Mouse (Mus musculus) liver, embryonic 11.5 days (tissue): ENCODE data around the gene Gas6. TPM values are rescaled to one million over a fixed set of nuclear protein-coding genes. Genes with fewer than 3 reads are reported as not detected.

Experiments used
- ATAC-seq: fragments of 200-750 bp; cut with Nextera tagmentation; replicated peaks from 2 replicates; pipeline ENCODE4 v1.8.0; 2017; ENCODE audit warnings: moderate number of reproducible peaks, mild to moderate bottlenecking, moderate TSS enrichment, moderate library complexity; ENCODE audit not compliant: low FRiP score
- DNase-seq: peaks from one replicate; pipeline ENCODE4 v3.0.0-alpha.2; 2017; ENCODE audit warnings: low spot score
- H3K27ac ChIP-seq: fragments of 300-500 bp; sonication (generic); 2 replicates; pipeline ENCODE4 v1.5.1; 2014; ENCODE audit warnings: mild to moderate bottlenecking, low read depth, low read length, control low read depth
- H3K27me3 ChIP-seq: fragments of 300-500 bp; sonication (generic); replicated peaks from 2 replicates; pipeline ENCODE4 v1.6.1; 2014; ENCODE audit warnings: low read length, mixed read lengths; ENCODE audit not compliant: control insufficient read depth, insufficient read depth
- H3K36me3 ChIP-seq: fragments of 300-500 bp; sonication (generic); 2 replicates; pipeline ENCODE4 v1.6.1; 2014; ENCODE audit warnings: mild to moderate bottlenecking, low read length, moderate library complexity, mixed read lengths; ENCODE audit not compliant: control insufficient read depth, insufficient read depth
- H3K4me1 ChIP-seq: fragments of 300-500 bp; sonication (generic); replicated peaks from 2 replicates; pipeline ENCODE4 v1.6.1; 2014; ENCODE audit warnings: low read length, mixed read lengths; ENCODE audit not compliant: control insufficient read depth, insufficient read depth
- H3K4me2 ChIP-seq: fragments of 300-500 bp; sonication (generic); 2 replicates; pipeline ENCODE4 v1.6.1; 2014; ENCODE audit warnings: mild to moderate bottlenecking, control low read depth, moderate library complexity
- H3K4me3 ChIP-seq: fragments of 300-500 bp; sonication (generic); 2 replicates; pipeline ENCODE4 v1.5.1; 2014; ENCODE audit warnings: low read depth, low read length, control low read depth
- H3K9ac ChIP-seq: fragments of 300-500 bp; sonication (generic); 2 replicates; pipeline ENCODE4 v1.6.1; 2014; ENCODE audit warnings: low read depth, low read length, control low read depth
- H3K9me3 ChIP-seq: fragments of 300-500 bp; sonication (generic); 2 replicates; pipeline ENCODE4 v1.6.1; 2016; ENCODE audit warnings: low read length, inconsistent platforms, mixed read lengths; ENCODE audit not compliant: control insufficient read depth
- WGBS: fragments of 180-500 bp; shearing (Covaris S2); extraction: QIAGEN DNeasy Blood & Tissue Kit; methylation state at CpG from one replicate; pipeline ENCODE4 v1.1.7; 2014; 5-methylcytosine and 5-hydroxymethylcytosine counted together
- polyA plus RNA-seq: library from polyadenylated mRNA; unstranded; fragments of >200 nt; fragmentation: Nextera tagmentation; extraction: Ambion mirVana; gene quantifications from 2 replicates; pipeline ENCODE4 v1.2.1, GENCODE M21; 2014

The Gas6 gene
- polyA plus RNA-seq, 1 experiment from 2014 or later = 5.5 TPM

DNA sequence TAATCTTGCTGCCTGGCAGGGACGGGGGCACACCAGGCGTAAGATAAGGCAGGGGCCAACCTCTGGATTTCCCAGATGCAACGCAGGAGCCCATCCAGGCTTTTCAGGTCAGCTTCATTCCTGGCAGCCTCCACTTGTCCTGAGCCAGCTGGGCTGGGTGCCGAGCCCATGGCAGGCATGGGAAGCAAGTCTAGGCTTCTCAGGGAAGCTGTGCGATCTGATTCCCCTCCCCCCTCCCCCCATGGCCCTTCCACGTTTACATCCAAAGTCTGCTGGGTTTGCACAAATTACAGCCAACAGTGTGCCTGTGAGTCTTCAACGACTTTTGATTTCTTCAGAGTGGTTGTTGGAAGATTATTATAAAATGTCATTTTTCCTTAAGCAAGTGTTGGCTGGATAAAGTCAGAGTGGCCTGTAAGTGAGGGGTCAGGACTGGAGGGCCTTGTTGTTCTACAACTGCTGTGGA lies 13.2 kb downstream of the Gas6 start:
- DNase-seq (no peak), ATAC-seq (no peak)
- Histone ChIP-seq H3K27ac (no peak overlapping the region), H3K9me3 (no peaks in the 10 kb centered on the region), H3K36me3 (no peaks in the 10 kb centered on the region), H3K4me3 (no peak overlapping the region), H3K4me2 (no peak overlapping the region), H3K4me1 (no peaks in the 10 kb centered on the region), H3K27me3 (no peaks in the 10 kb centered on the region), H3K9ac (no peak overlapping the region)
- 73% methylated on average over 7 of the region's 7 CpGs for WGBS

DNA sequence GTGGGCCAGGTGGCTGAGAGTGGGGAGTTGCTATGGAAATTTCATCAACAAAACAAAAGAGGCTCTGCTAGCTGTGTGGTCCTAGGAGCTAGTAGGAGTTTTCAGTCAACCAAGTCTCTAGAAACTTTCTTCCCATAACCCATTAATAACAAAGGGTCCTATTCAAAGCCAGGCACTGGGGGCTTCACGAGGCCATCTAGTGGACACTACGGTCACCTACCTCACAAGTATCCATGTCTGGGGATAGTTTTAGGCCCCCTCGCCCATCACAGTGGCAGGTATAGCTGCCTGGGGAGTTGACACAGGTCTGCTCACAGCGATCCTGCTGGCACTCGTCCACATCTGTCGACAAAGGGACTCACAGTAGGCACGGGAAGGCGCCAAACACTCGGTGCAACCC lies 18.4 kb downstream of the Gas6 start:
- H3K27ac ChIP-seq = no peak overlapping the region
- no peaks in the 10 kb centered on the region for H3K9me3 ChIP-seq
- WGBS = 54% methylated on average over 9 of the region's 9 CpGs
- no peaks in the 10 kb centered on the region for H3K27me3 ChIP-seq
- H3K9ac ChIP-seq = no peak overlapping the region
- ATAC-seq (no peak), DNase-seq (no peak)
- H3K4me1 ChIP-seq = no peaks in the 10 kb centered on the region
- H3K4me2 ChIP-seq = no peak overlapping the region
- no peaks in the 10 kb centered on the region for H3K36me3 ChIP-seq
- no peak overlapping the region for H3K4me3 ChIP-seq

DNA sequence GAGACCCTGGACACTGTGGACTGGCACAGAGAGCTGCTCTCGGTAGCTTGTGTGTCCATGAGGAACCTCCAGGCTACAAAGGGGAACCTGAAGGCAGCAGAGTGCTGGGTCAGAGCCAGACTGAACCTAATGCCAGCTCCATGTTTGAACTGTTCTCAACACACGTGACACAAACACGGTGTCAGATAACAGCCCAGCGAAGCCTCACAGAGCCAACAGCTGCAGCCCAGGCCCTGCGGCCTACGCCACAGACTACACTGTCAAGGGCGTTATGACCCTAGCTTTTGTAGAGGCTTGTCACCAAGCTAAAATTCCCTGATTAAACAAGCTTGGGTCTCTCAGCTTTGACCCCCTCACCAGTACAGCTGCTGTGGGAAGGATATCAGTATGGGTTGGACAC lies 22.0 kb downstream of the Gas6 start:
- Histone ChIP-seq H3K9me3 (no peaks in the 10 kb centered on the region), H3K9ac (no peak overlapping the region), H3K27me3 (no peaks in the 10 kb centered on the region), H3K4me1 (no peaks in the 10 kb centered on the region), H3K36me3 (no peaks in the 10 kb centered on the region), H3K27ac (no peak overlapping the region), H3K4me3 (no peak overlapping the region), H3K4me2 (no peak overlapping the region)
- ATAC-seq = no peak
- 73% methylated on average over 7 of the region's 7 CpGs for WGBS
- no peak for DNase-seq

DNA sequence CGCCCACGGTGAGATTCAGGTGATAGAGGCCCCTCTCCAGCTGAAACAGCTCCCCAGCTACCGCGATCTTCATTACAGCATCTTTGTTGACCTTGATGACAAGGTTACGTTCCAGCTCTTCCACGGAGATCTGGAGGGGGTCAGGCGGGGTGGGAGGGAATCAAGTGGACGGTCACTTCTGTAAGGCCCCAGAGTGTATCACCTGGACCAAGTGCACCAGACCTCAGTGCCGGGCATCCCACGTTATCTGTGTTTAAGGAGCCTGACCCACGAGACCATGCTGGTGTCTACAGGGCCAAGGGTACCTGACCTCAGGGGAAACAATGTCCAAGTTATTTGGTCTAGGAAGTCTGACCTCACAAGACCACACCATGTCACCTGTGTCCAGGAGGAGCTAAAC lies 22.8 kb downstream of the Gas6 start:
- no peaks in the 10 kb centered on the region for H3K9me3 ChIP-seq
- H3K4me1 ChIP-seq = no peaks in the 10 kb centered on the region
- DNase-seq (no peak), ATAC-seq (no peak)
- H3K4me3 ChIP-seq = no peak overlapping the region
- H3K9ac ChIP-seq = no peak overlapping the region
- no peaks in the 10 kb centered on the region for H3K27me3 ChIP-seq
- no peaks in the 10 kb centered on the region for H3K36me3 ChIP-seq
- WGBS = 78% methylated on average over 11 of the region's 11 CpGs
- H3K4me2 ChIP-seq = no peak overlapping the region
- no peak overlapping the region for H3K27ac ChIP-seq

DNA sequence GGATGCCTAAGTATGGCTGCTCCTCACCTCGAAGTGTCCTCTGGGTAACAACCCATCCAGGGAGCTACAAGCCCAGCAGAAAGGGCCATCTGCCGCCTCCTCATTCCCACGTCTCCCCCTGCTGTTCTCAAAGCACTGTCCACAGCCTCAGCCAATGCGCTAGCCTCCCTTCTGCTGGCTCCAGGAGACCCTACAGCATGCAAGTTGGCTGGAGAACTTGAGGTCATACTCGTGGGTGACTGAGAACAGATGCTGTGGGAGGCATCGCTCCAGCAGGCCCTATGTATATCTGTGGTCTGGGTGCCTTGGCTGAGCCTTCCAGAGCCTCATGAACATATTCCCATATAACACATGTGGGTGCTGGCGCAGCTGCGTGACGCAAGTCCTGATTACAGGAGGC lies 25.6 kb downstream of the Gas6 start:
- WGBS = 78% methylated on average over 9 of the region's 9 CpGs
- no peak overlapping the region for H3K4me2 ChIP-seq

DNA sequence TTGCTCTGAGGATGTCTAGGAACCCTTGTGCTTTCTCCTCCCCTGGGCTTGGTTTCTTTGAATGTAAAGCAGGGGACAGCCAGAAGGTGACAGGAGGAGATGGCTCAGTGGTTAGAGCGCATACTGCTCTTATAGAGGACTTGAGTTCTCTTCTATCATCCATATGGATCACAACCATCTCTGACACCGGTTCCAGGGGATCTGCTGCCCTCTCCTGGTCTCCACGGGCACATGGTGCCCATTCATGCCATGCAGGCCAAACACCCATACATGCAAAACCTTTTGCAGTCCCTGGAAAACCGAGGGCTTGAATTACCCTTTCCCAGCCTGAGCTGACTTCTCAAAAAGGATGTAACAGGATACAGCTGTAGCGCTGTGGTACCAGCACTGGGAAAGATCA lies 27.3 kb downstream of the Gas6 start:
- ATAC-seq = no peak
- no peak overlapping the region for H3K4me2 ChIP-seq
- H3K9me3 ChIP-seq = no peaks in the 10 kb centered on the region
- H3K4me1 ChIP-seq = no peaks in the 10 kb centered on the region
- DNase-seq = no peak
- no peaks in the 10 kb centered on the region for H3K36me3 ChIP-seq
- no peaks in the 10 kb centered on the region for H3K27me3 ChIP-seq
- H3K9ac ChIP-seq = no peak overlapping the region
- H3K4me3 ChIP-seq = no peak overlapping the region
- WGBS = 61% methylated on average over 5 of the region's 5 CpGs
- no peak overlapping the region for H3K27ac ChIP-seq

More for the DNA sequence above, 25.6 kb downstream of the Gas6 start:
- ATAC-seq (no peak), DNase-seq (no peak)
- Histone ChIP-seq H3K9me3 (no peaks in the 10 kb centered on the region), H3K27ac (no peak overlapping the region), H3K4me3 (no peak overlapping the region), H3K27me3 (no peaks in the 10 kb centered on the region), H3K9ac (no peak overlapping the region), H3K36me3 (no peaks in the 10 kb centered on the region), H3K4me1 (no peaks in the 10 kb centered on the region)

DNA sequence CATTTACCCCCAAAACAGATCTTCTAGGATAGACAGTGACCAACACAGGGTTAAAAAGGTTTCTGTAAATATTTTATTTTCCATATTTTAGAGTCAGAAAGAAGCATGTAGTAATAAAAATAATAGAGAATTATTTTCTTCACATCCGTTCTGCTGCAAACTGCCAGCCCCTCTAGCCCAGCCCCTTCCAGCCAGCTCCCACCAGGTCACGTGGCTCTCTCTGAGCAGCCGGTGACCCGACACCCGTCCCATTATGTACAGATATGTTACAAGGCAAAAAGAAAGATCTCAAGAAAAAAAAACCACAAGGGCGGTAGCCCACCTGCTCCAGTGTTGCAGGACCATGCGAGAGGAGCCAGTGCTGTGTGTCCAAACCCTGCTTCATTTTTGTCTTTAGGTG lies 29.0 kb downstream of the Gas6 start:
- no peak for DNase-seq
- Histone ChIP-seq H3K27me3 (no peaks in the 10 kb centered on the region), H3K27ac (no peak overlapping the region), H3K36me3 (no peaks in the 10 kb centered on the region), H3K9me3 (no peaks in the 10 kb centered on the region), H3K4me2 (no peak overlapping the region), H3K4me1 (no peaks in the 10 kb centered on the region), H3K4me3 (no peak overlapping the region), H3K9ac (no peak overlapping the region)
- 67% methylated on average over 7 of the region's 7 CpGs for WGBS
- no peak for ATAC-seq

DNA sequence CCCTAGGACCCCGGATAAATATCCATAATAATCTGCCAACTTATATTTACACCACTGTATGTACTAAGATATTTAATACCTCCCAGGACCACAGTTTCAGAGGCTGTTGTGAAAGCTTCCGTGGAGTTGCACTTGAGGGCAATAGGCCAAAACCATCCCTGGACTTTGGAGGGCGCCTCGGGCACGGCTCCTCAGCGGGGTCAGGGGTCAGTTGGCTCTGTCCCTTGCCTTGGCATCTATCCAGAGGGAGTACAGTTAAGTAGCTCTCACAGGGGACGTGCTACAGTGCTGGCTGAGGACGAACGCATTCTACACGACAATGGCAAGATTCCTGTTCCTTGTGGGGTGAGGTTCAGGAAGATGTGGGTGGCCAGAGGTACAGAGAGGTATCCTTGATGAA lies 31.9 kb downstream of the Gas6 start:
- Histone ChIP-seq H3K4me2 (no peak overlapping the region), H3K4me1 (no peaks in the 10 kb centered on the region), H3K9ac (no peak overlapping the region), H3K27ac (no peak overlapping the region), H3K9me3 (no peaks in the 10 kb centered on the region), H3K36me3 (no peaks in the 10 kb centered on the region), H3K4me3 (no peak overlapping the region), H3K27me3 (no peaks in the 10 kb centered on the region)
- DNase-seq (no peak), ATAC-seq (no peak; the same call in 1 of the 2 replicates)
- 81% methylated on average over 10 of the region's 10 CpGs for WGBS

DNA sequence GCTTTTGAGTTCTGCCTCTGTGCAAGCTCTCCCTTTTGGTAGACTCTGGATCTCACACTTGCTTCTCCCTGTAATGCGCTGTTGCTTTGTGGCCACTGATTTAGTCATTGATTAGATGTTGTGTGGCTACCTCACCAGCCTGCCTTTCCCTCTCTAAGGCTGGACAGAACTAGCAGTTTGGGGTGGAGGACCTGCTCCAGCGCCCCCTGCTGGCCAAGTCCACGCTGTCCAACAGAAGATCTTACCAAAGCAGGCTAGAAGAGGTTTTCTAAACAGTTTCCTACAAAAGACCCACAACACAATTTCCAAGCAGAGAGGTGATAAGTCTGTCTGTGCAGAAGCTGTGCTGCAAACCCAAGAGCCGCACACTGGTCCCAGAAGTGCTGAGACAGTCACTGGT lies 32.4 kb downstream of the Gas6 start:
- Histone ChIP-seq H3K27me3 (no peaks in the 10 kb centered on the region), H3K4me2 (no peak overlapping the region), H3K9ac (no peak overlapping the region), H3K27ac (no peak overlapping the region), H3K4me3 (no peak overlapping the region), H3K36me3 (no peaks in the 10 kb centered on the region), H3K9me3 (no peaks in the 10 kb centered on the region), H3K4me1 (no peaks in the 10 kb centered on the region)
- no peak; the same call in 1 of the 2 replicates for ATAC-seq
- peak; percentile 68 for DNase-seq
- 31% methylated on average over 4 of the region's 4 CpGs for WGBS
